Mouse (Mus musculus) forebrain, embryonic 13.5 days (tissue): Measurements from ENCODE around the gene Chic1. TPM values are rescaled to one million over a fixed set of nuclear protein-coding genes. Genes with fewer than 3 reads are reported as not detected.

Experiments used
- ATAC-seq: fragments of 200-750 bp; cut with Nextera tagmentation; 2 replicates; pipeline ENCODE4 v1.8.0; 2017
- H3K27ac ChIP-seq: fragments of 300-500 bp; sonication (generic); 2 replicates; pipeline ENCODE4 v1.5.1; 2015; ENCODE audit warnings: inconsistent platforms, mild to moderate bottlenecking, moderate library complexity
- H3K27me3 ChIP-seq: fragments of 300-500 bp; sonication (generic); 2 replicates; pipeline ENCODE4 v1.6.1; 2015; ENCODE audit warnings: mild to moderate bottlenecking, inconsistent platforms
- H3K36me3 ChIP-seq: fragments of 300-500 bp; sonication (generic); 2 replicates; pipeline ENCODE4 v1.6.1; 2015; ENCODE audit warnings: mild to moderate bottlenecking, inconsistent platforms; ENCODE audit not compliant: poor library complexity, severe bottlenecking
- H3K4me1 ChIP-seq: fragments of 300-500 bp; sonication (generic); 2 replicates; pipeline ENCODE4 v1.6.1; 2015; ENCODE audit warnings: inconsistent platforms
- H3K4me2 ChIP-seq: fragments of 300-500 bp; sonication (generic); 2 replicates; pipeline ENCODE4 v1.6.1; 2015; ENCODE audit warnings: inconsistent platforms, mild to moderate bottlenecking, moderate library complexity
- H3K4me3 ChIP-seq: fragments of 300-500 bp; sonication (generic); 2 replicates; pipeline ENCODE4 v1.5.1; 2015; ENCODE audit warnings: mild to moderate bottlenecking, inconsistent platforms
- H3K9ac ChIP-seq: fragments of 300-500 bp; sonication (generic); 2 replicates; pipeline ENCODE4 v1.6.1; 2015; ENCODE audit warnings: mild to moderate bottlenecking, inconsistent platforms
- H3K9me3 ChIP-seq: fragments of 300-500 bp; sonication (generic); replicated peaks from 2 replicates; pipeline ENCODE4 v1.6.1; 2016; ENCODE audit warnings: inconsistent platforms
- WGBS: fragments of 180-500 bp; shearing (Covaris S2); methylation state at CpG from one replicate; pipeline ENCODE4 v1.1.7; 2015; 5-methylcytosine and 5-hydroxymethylcytosine counted together
- polyA plus RNA-seq: library from polyadenylated mRNA; unstranded; fragments of >200 nt; fragmentation: Nextera tagmentation; extraction: Ambion mirVana; gene quantifications from 2 replicates; pipeline ENCODE4 v1.2.1, GENCODE M21; 2015

Chic1 gene
- polyA plus RNA-seq = 6.7 and 6.9 TPM in 2 replicates

GRCm38 (mm10) chrX:103356287-103356686, at the start of gene Chic1:
Gene Chic1 (plus strand): TSS chrX:103356476.
- peak within 1 kb of the TSS; percentile 61 for H3K27ac ChIP-seq

DNA sequence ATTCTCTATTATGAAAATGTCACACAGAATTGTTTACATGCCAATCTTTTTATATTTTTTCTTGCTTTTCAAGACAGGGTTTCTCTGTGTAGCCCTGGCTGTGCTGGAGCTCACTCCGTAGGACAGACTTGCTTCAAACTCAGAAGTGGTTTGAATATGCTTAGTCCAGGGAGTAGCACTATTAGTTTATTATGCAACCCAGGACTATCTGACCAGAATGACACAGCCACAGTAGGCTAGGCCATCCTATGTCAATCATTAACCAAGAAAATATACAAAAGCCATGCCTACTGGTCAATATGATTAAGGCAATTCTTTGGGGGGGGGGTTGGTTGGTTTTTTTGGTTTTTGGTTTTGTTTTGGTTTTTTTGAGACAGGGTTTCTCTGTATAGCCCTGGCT, 48.0 kb upstream of the Chic1 start:
- Histone ChIP-seq H3K9ac (no peak overlapping the region), H3K27ac (no peak overlapping the region), H3K9me3 (no peaks in the 10 kb centered on the region), H3K4me2 (no peak overlapping the region), H3K27me3 (peaks cover 24% of the 10 kb centered on the region; the same call in 1 of the 2 replicates), H3K36me3 (no peaks in the 10 kb centered on the region), H3K4me1 (no peaks in the 10 kb centered on the region), H3K4me3 (no peak overlapping the region)
- no peak for ATAC-seq
- 78% methylated on average over 1 of the region's 1 CpGs for WGBS

More at GRCm38 (mm10) chrX:103356287-103356686, at the start of gene Chic1:
- Histone ChIP-seq H3K4me3 (peak within 1 kb of the TSS; percentile 56), H3K36me3 (no peaks in the 10 kb centered on the region), H3K4me2 (peak within 1 kb of the TSS; percentile 60), H3K9ac (peak within 1 kb of the TSS; percentile 78), H3K9me3 (no peaks in the 10 kb centered on the region), H3K27me3 (peaks cover 45% of the 10 kb centered on the region), H3K4me1 (no peaks in the 10 kb centered on the region)
- WGBS = 14% methylated on average over 33 of the region's 34 CpGs
- ATAC-seq = peak; percentile 97

- H3K4me2 ChIP-seq = no peak overlapping the region
- WGBS = 91% methylated on average over 3 of the region's 3 CpGs
- no peaks in the 10 kb centered on the region for H3K4me1 ChIP-seq
- no peak overlapping the region for H3K4me3 ChIP-seq
- no peak overlapping the region for H3K27ac ChIP-seq
- H3K36me3 ChIP-seq = no peaks in the 10 kb centered on the region
- no peak for ATAC-seq
- no peak overlapping the region for H3K9ac ChIP-seq
- H3K27me3 ChIP-seq = peaks cover 20% of the 10 kb centered on the region; the same call in 1 of the 2 replicates
- H3K9me3 ChIP-seq = no peaks in the 10 kb centered on the region
These were observed 44.6 kb upstream of the Chic1 start for GRCm38 (mm10) chrX:103311723-103312122.

DNA sequence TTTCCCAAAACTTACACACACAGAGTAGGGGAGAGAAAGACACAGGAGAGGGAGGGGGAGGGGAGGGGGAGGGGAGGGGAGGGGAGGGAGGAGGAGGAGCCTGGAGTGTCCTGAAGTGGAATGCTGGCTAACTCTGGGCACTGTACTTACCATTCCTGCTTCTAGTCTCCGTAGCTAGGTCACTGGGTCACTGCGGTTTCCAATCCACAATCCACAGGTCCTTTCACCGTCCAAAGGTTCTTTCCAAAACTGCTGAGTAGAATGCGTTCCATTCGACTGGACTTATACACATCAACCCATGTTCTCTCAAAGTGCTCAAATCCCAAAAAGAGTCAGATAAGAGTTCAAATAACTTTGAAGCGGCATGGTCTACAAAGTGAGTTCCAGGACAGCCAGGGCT, 42.1 kb upstream of the Chic1 start:
- Histone ChIP-seq H3K4me2 (no peak overlapping the region), H3K27ac (no peak overlapping the region), H3K27me3 (peaks cover 35% of the 10 kb centered on the region), H3K4me3 (no peak overlapping the region), H3K36me3 (no peaks in the 10 kb centered on the region), H3K4me1 (no peaks in the 10 kb centered on the region), H3K9ac (no peak overlapping the region), H3K9me3 (no peaks in the 10 kb centered on the region)
- 85% methylated on average over 6 of the region's 6 CpGs for WGBS
- ATAC-seq = no peak

- Histone ChIP-seq H3K9me3 (no peaks in the 10 kb centered on the region), H3K36me3 (no peaks in the 10 kb centered on the region), H3K27me3 (peaks cover 73% of the 10 kb centered on the region), H3K4me2 (peak within 1 kb of the TSS; percentile 46), H3K9ac (no peak within 1 kb of the TSS), H3K4me1 (no peaks in the 10 kb centered on the region), H3K4me3 (peak within 1 kb of the TSS; percentile 15; the same call in 1 of the 2 replicates), H3K27ac (no peak within 1 kb of the TSS)
- WGBS = 22% methylated on average over 13 of the region's 13 CpGs
- ATAC-seq = no peak
These were observed 35.1 kb upstream of the Chic1 start, which contains the start of gene Cdx4 for GRCm38 (mm10) chrX:103321146-103321545. Gene Cdx4 (plus strand): TSS chrX:103321398.

GRCm38 (mm10) chrX:103325900-103326299, 30.4 kb upstream of the Chic1 start:
- Histone ChIP-seq H3K9me3 (no peaks in the 10 kb centered on the region), H3K9ac (no peak overlapping the region), H3K27ac (no peak overlapping the region), H3K4me1 (no peaks in the 10 kb centered on the region), H3K4me3 (no peak overlapping the region), H3K36me3 (no peaks in the 10 kb centered on the region), H3K27me3 (peaks cover 60% of the 10 kb centered on the region), H3K4me2 (no peak overlapping the region)
- 83% methylated on average over 3 of the region's 3 CpGs for WGBS
- no peak for ATAC-seq

- ATAC-seq = no peak
- no peaks in the 10 kb centered on the region for H3K36me3 ChIP-seq
- peaks cover 43% of the 10 kb centered on the region; the same call in 1 of the 2 replicates for H3K27me3 ChIP-seq
- H3K4me1 ChIP-seq = no peaks in the 10 kb centered on the region
- WGBS = 70% methylated on average over 8 of the region's 8 CpGs
- no peaks in the 10 kb centered on the region for H3K9me3 ChIP-seq
- H3K27ac ChIP-seq = no peak overlapping the region
- H3K4me3 ChIP-seq = no peak overlapping the region
- no peak overlapping the region for H3K4me2 ChIP-seq
- no peak overlapping the region for H3K9ac ChIP-seq
These were observed 26.9 kb upstream of the Chic1 start for GRCm38 (mm10) chrX:103329386-103329785.

- no peaks in the 10 kb centered on the region for H3K36me3 ChIP-seq
- H3K4me1 ChIP-seq = no peaks in the 10 kb centered on the region
- no peak overlapping the region for H3K9ac ChIP-seq
- no peak overlapping the region for H3K27ac ChIP-seq
- ATAC-seq = no peak
- 75% methylated on average over 5 of the region's 5 CpGs for WGBS
- H3K9me3 ChIP-seq = no peaks in the 10 kb centered on the region
- H3K4me3 ChIP-seq = no peak overlapping the region
- no peak overlapping the region for H3K4me2 ChIP-seq
- H3K27me3 ChIP-seq = peaks cover 31% of the 10 kb centered on the region; the same call in 1 of the 2 replicates
These were observed 25.0 kb upstream of the Chic1 start for GRCm38 (mm10) chrX:103331125-103331858.

- WGBS = 60% methylated on average over 3 of the region's 3 CpGs
- no peak overlapping the region for H3K9ac ChIP-seq
- H3K27me3 ChIP-seq = peaks cover 17% of the 10 kb centered on the region; the same call in 1 of the 2 replicates
- H3K27ac ChIP-seq = no peak overlapping the region
- no peak for ATAC-seq
- no peaks in the 10 kb centered on the region for H3K4me1 ChIP-seq
- no peaks in the 10 kb centered on the region for H3K36me3 ChIP-seq
- H3K4me2 ChIP-seq = no peak overlapping the region
- no peak overlapping the region for H3K4me3 ChIP-seq
- H3K9me3 ChIP-seq = no peaks in the 10 kb centered on the region
These were observed 14.7 kb upstream of the Chic1 start for GRCm38 (mm10) chrX:103341369-103342113.

DNA sequence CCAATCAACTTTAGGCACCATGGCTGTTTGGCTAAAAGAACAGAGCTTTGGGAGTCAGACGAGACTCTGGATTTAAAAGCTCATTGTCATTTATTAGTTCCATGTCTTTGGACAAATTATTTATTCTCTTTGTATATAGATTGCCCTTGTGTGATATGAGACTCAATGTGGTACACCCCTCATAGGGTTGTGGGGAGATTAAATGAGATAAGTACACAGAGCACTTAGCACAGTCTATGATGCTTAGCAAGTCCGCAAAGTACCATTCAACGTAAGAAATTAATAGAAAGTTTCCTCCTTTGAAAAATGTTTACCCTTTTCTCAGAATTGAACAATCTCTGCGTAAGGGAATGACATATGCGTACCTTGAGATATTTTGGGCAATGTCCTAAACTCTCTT, 492 bp upstream of the Chic1 start:
- peak; percentile 36 for ATAC-seq
- no peak overlapping the region for H3K27ac ChIP-seq
- 41% methylated on average over 5 of the region's 5 CpGs for WGBS
- peaks cover 47% of the 10 kb centered on the region for H3K27me3 ChIP-seq
- no peaks in the 10 kb centered on the region for H3K36me3 ChIP-seq
- H3K9ac ChIP-seq = no peak overlapping the region
- peak overlapping the region; percentile 60 for H3K4me2 ChIP-seq
- no peaks in the 10 kb centered on the region for H3K9me3 ChIP-seq
- no peaks in the 10 kb centered on the region for H3K4me1 ChIP-seq
- peak overlapping the region; percentile 56 for H3K4me3 ChIP-seq

- H3K9me3 ChIP-seq = no peaks in the 10 kb centered on the region
- H3K27ac ChIP-seq = peak overlapping the region; percentile 61
- 10% methylated on average over 24 of the region's 24 CpGs for WGBS
- peak overlapping the region; percentile 78 for H3K9ac ChIP-seq
- peak; percentile 86 for ATAC-seq
- H3K36me3 ChIP-seq = no peaks in the 10 kb centered on the region
- peak overlapping the region; percentile 56 for H3K4me3 ChIP-seq
- H3K4me2 ChIP-seq = peak overlapping the region; percentile 60
- no peaks in the 10 kb centered on the region for H3K4me1 ChIP-seq
- H3K27me3 ChIP-seq = peaks cover 45% of the 10 kb centered on the region
These were observed 523 bp downstream of the Chic1 start for GRCm38 (mm10) chrX:103356761-103357236.

GRCm38 (mm10) chrX:103366201-103366600, 9.9 kb downstream of the Chic1 start:
- no peak overlapping the region for H3K4me3 ChIP-seq
- H3K9me3 ChIP-seq = no peaks in the 10 kb centered on the region
- no peak overlapping the region for H3K9ac ChIP-seq
- no peak overlapping the region for H3K4me2 ChIP-seq
- no peaks in the 10 kb centered on the region for H3K4me1 ChIP-seq
- H3K36me3 ChIP-seq = no peaks in the 10 kb centered on the region
- no peak overlapping the region for H3K27ac ChIP-seq
- peaks cover 16% of the 10 kb centered on the region; the same call in 1 of the 2 replicates for H3K27me3 ChIP-seq
- ATAC-seq = 0 out of 2 replicates have a peak, but pooled peaks have one; percentile 51
- 45% methylated on average over 5 of the region's 5 CpGs for WGBS
